Mouse (Mus musculus) hindbrain, postnatal 0 days (tissue): Measurements from ENCODE around the gene Nob1. TPM values are rescaled to one million over a fixed set of nuclear protein-coding genes. Genes with fewer than 3 reads are reported as not detected.

Experiments
- ATAC-seq: fragments of 200-750 bp; cut with Nextera tagmentation; 2 replicates; pipeline ENCODE4 v1.8.0; 2017; ENCODE audit warnings: mild to moderate bottlenecking, moderate TSS enrichment, moderate library complexity
- DNase-seq: peaks from one replicate; pipeline ENCODE4 v3.0.0-alpha.2; 2015; ENCODE audit warnings: low spot score
- H3K27ac ChIP-seq: fragments of 300-500 bp; sonication (generic); 2 replicates; pipeline ENCODE4 v1.5.1; 2014; ENCODE audit warnings: mild to moderate bottlenecking
- H3K27me3 ChIP-seq: fragments of 300-500 bp; sonication (generic); 2 replicates; pipeline ENCODE4 v1.6.1; 2014; ENCODE audit warnings: low read length, mixed read lengths; ENCODE audit not compliant: insufficient read depth
- H3K36me3 ChIP-seq: fragments of 300-500 bp; sonication (generic); 2 replicates; pipeline ENCODE4 v1.6.1; 2014; ENCODE audit warnings: low read length, mixed read lengths; ENCODE audit not compliant: insufficient read depth
- H3K4me1 ChIP-seq: fragments of 300-500 bp; sonication (generic); 2 replicates; pipeline ENCODE4 v1.6.1; 2014; ENCODE audit warnings: antibody characterized with exemption, low read length, mixed read lengths; ENCODE audit not compliant: insufficient read depth
- H3K4me2 ChIP-seq: fragments of 300-500 bp; sonication (generic); 2 replicates; pipeline ENCODE4 v1.6.1; 2014; ENCODE audit warnings: low read depth, mild to moderate bottlenecking, low read length, moderate library complexity, mixed read lengths
- H3K4me3 ChIP-seq: fragments of 300-500 bp; sonication (generic); 2 replicates; pipeline ENCODE4 v1.5.1; 2014; ENCODE audit warnings: low read length
- H3K9ac ChIP-seq: fragments of 300-500 bp; sonication (generic); replicated peaks from 2 replicates; pipeline ENCODE4 v1.6.1; 2014; ENCODE audit warnings: mild to moderate bottlenecking, low read length, moderate library complexity, mixed read lengths
- H3K9me3 ChIP-seq: fragments of 300-500 bp; sonication (generic); 2 replicates; pipeline ENCODE4 v1.6.1; 2016; ENCODE audit warnings: low read length, mixed read lengths
- CTCF ChIP-seq: IDR thresholded peaks from 2 replicates; pipeline ENCODE4 v1.5.1; 2016; ENCODE audit warnings: antibody characterized with exemption, control low read depth, low read depth
- WGBS: fragments of 180-500 bp; shearing (Covaris S2); extraction: QIAGEN DNeasy Blood & Tissue Kit; methylation state at CpG from one replicate; pipeline ENCODE4 v1.1.7; 2014; 5-methylcytosine and 5-hydroxymethylcytosine counted together
- polyA plus RNA-seq: library from polyadenylated mRNA; unstranded; fragments of >200 nt; fragmentation: Nextera tagmentation; extraction: Ambion mirVana; gene quantifications from 2 replicates; pipeline ENCODE4 v1.2.1, GENCODE M21; 2015
- total RNA-seq: library from RNA; depleted of rRNA; stranded (reverse); fragments of >200 nt; gene quantifications from 2 replicates; pipeline ENCODE4 v1.2.3, GENCODE M21; 2014

Nob1 gene
- total and polyA plus RNA-seq, 2 experiments from 2014 or later: 24.9 to 48.9 TPM

DNA sequence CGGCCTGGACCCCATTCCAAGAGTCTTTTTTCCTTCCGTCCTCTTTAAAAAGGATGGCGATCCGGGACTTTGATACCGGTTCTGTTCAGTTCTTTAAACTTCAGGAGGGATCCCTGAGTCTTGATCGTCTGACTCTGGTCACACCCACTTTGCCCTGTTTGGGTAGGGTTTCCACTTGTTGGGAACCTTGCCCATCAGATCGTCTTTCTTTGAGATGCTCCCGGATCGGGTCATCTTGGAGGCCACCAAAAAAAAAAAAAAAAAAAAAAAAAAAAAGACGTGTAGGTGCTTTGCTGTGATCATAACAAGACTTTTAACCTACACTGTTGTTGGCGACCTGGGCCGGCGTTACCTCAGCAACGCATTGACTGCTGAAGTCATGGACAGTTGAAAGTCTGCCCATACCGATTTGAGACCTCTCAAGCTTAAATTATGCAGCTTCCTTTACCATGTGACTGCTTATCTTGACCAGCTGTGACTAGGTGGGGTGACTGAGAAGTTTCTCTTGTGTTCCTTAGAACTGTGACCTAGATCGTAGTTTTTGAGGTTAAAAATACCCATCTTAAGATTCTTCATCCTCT, 12.1 kb upstream of the Nob1 start:
- H3K27me3 ChIP-seq: no peaks in the 10 kb centered on the region
- peak; percentile 29 for DNase-seq
- WGBS: 7% methylated on average over 16 of the region's 16 CpGs
- H3K27ac ChIP-seq: peak overlapping the region; percentile 82
- H3K4me3 ChIP-seq: peak overlapping the region; percentile 81
- TF ChIP-seq CTCF: no peak
- no peaks in the 10 kb centered on the region; the same call in 1 of the 2 replicates for H3K4me1 ChIP-seq
- no peaks in the 10 kb centered on the region for H3K36me3 ChIP-seq
- peak overlapping the region; percentile 74 for H3K9ac ChIP-seq
- H3K4me2 ChIP-seq: peak overlapping the region; percentile 72
- ATAC-seq: peak; percentile 44
- no peaks in the 10 kb centered on the region for H3K9me3 ChIP-seq

DNA sequence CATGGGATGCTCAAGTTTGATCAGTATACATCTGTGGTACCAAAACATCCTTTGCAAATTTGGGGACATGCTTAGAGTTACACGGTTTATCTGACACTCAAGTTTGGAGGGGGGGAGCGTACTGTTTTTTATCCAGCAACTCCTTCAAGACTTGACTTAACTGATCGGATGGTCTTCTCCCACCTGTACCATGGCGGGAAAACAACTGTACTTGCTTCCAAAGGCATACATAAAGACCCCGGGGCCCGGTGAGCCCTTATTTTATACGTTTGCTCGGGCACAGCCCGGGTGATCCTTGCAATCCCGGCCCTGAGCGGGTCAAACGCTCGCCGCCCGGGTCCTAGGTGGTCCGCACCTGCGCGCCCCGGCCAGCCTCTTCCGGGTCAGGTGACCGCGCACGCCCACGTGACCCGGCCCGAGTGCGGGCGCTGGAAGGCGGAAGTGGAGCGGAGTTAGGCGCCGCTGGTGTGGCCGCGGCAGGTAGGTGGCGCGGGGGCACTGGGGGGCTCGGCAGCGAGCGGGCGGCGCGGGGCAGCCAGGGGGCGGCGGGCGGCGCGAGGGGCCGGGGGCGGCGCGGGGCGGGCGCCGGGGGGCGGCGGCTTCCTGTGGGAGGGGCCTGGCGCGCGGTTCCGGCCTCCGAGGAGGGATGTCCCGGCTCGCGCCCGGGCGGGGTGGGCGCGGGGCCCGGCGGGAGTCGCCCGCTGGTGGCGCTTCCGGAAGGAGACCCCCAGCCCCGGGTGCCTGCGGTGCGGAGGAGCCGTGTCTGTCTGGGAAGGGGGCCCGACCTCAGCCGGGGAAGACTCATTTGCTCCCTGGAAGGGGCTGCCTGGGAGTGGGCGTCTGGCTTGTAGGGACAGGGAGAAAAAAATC, 11.3 kb upstream of the Nob1 start, which contains the start of gene Wwp2:
TSS of gene Wwp2 (plus strand) at position 404 of the 870 bp plus-strand sequence.
- ATAC-seq (peak; percentile 93), DNase-seq (peak; percentile 85)
- under 1% methylated on average over 72 of the region's 81 CpGs for WGBS
- no peaks in the 10 kb centered on the region; the same call in 1 of the 2 replicates for H3K4me1 ChIP-seq
- H3K9me3 ChIP-seq: no peaks in the 10 kb centered on the region
- no peak for TF ChIP-seq CTCF
- no peaks in the 10 kb centered on the region for H3K36me3 ChIP-seq
- H3K4me3 ChIP-seq: peak within 1 kb of the TSS; percentile 81
- H3K9ac ChIP-seq: peak within 1 kb of the TSS; percentile 74
- no peaks in the 10 kb centered on the region for H3K27me3 ChIP-seq
- peak within 1 kb of the TSS; percentile 82 for H3K27ac ChIP-seq
- peak within 1 kb of the TSS; percentile 72 for H3K4me2 ChIP-seq

DNA sequence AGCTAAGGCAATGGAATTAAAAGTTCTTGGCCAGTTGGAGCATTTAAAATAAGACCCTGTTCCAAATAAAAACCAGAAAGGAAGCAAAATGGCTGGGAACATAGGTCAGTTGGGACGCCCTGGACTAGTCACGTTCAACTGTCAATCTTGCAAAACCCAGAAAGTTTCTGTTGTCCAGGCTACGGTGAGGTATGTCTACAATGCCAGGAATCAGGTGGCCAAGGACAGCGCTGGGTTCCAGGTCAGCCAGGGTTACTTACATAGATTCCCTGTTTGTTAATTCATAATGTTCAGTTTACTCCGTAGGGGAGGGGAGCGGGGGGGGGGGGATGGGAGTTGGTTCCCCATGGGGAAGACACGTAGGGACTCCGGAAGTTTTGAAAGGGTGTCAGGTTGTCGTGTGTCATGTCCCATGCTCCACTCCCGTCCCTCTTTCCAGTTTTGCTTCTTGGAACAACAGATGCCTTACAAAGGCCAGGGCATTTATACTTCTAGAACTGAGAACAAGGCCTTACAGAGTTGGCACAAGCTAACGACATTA, 10.6 kb upstream of the Nob1 start:
- no peaks in the 10 kb centered on the region for H3K27me3 ChIP-seq
- H3K4me1 ChIP-seq: no peaks in the 10 kb centered on the region; the same call in 1 of the 2 replicates
- ATAC-seq (no peak), DNase-seq (no peak)
- H3K9ac ChIP-seq: peak overlapping the region; percentile 74; the same call in 1 of the 2 replicates
- no peak for TF ChIP-seq CTCF
- H3K4me3 ChIP-seq: peak overlapping the region; percentile 81
- WGBS: 29% methylated on average over 11 of the region's 11 CpGs
- no peaks in the 10 kb centered on the region for H3K9me3 ChIP-seq
- no peak overlapping the region for H3K27ac ChIP-seq
- H3K36me3 ChIP-seq: no peaks in the 10 kb centered on the region
- H3K4me2 ChIP-seq: peak overlapping the region; percentile 72

DNA sequence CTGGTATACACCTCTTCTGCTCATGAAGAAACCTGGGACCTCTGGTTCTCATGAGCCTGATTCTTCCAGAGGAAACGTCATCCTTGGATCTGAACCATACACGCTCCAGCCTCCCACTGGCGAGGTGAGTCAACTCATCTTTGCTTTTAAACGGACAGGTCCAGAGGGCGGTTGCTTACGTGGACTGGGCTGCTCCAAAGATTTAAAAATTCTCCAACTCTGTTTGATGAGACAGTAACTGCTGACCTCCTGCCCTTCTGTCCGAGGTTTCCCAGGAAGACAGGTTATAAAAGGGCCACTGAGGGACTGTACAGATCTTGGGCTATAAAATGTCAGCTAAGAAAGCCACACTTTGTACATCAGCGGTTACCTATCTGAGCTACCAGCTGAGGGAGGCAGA, 6.0 kb upstream of the Nob1 start:
- WGBS: 88% methylated on average over 8 of the region's 8 CpGs

DNA sequence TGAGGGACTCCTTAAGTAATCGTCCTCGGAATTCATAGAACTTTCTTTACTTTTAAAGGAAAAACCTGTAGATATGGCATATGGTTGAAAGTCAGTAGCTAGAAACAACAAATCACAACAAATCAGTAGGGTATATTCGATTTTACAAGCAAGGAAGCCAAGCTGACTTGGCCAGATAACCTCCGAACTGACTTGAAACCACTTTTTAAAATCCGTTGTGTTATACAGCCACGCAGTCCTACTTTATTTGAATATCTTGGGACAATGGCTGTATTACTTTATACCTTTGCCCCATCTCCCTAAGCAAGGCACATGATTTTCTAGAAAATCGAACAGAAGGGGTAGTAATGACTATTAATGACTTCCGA, 363 bp upstream of the Nob1 start:
- peak overlapping the region; percentile 70; the same call in 1 of the 2 replicates for H3K4me2 ChIP-seq
- TF ChIP-seq CTCF: no peak
- H3K36me3 ChIP-seq: peaks cover 12% of the 10 kb centered on the region; the same call in 1 of the 2 replicates
- no peaks in the 10 kb centered on the region for H3K27me3 ChIP-seq
- no peak overlapping the region for H3K9ac ChIP-seq
- peak overlapping the region; percentile 68 for H3K4me3 ChIP-seq
- H3K4me1 ChIP-seq: no peaks in the 10 kb centered on the region
- DNase-seq (no peak), ATAC-seq (no peak; the same call in 1 of the 2 replicates)
- 55% methylated on average over 8 of the region's 8 CpGs for WGBS
- no peak overlapping the region for H3K27ac ChIP-seq
- H3K9me3 ChIP-seq: no peaks in the 10 kb centered on the region

More for the DNA sequence above, 6.0 kb upstream of the Nob1 start:
- DNase-seq (no peak), ATAC-seq (no peak)
- no peak overlapping the region for H3K9ac ChIP-seq
- H3K9me3 ChIP-seq: no peaks in the 10 kb centered on the region
- H3K27me3 ChIP-seq: no peaks in the 10 kb centered on the region
- H3K27ac ChIP-seq: no peak overlapping the region
- H3K4me1 ChIP-seq: no peaks in the 10 kb centered on the region; the same call in 1 of the 2 replicates
- H3K36me3 ChIP-seq: no peaks in the 10 kb centered on the region
- TF ChIP-seq CTCF: no peak
- no peak overlapping the region for H3K4me3 ChIP-seq
- no peak overlapping the region for H3K4me2 ChIP-seq

DNA sequence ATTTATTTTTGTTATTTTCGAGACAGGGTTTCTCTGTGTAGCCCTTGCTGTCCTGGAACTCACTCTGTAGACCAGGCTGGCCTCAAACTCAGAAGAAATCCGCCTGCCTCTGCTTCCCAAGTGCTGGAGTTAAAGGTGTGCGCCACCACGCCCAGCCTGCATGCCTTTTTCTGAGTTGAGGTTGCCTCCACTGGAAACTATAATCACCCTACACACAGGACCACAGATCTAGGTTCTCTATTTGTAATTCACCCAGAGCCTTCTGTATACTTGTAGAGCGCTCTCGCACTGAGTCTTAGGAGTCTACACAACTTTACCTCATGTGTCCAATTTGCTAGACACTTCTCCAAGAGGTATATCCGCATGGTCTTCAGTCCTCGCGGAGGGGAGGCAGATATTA, 675 bp downstream of the Nob1 start:
- WGBS: 35% methylated on average over 9 of the region's 9 CpGs
- no peaks in the 10 kb centered on the region for H3K4me1 ChIP-seq

More for the DNA sequence above, 675 bp downstream of the Nob1 start:
- Histone ChIP-seq H3K9me3 (no peaks in the 10 kb centered on the region), H3K36me3 (peaks cover 17% of the 10 kb centered on the region; the same call in 1 of the 2 replicates), H3K27me3 (no peaks in the 10 kb centered on the region), H3K9ac (peak overlapping the region; percentile 71), H3K4me2 (peak overlapping the region; percentile 70), H3K4me3 (peak overlapping the region; percentile 68), H3K27ac (peak overlapping the region; percentile 71; the same call in 1 of the 2 replicates)
- ATAC-seq: no peak
- no peak for TF ChIP-seq CTCF
- no peak for DNase-seq
